Mouse (Mus musculus) stomach, embryonic 14.5 days (tissue): ENCODE results near the gene Tex9. TPM values are rescaled to one million over a fixed set of nuclear protein-coding genes. Genes with fewer than 3 reads are reported as not detected.

Experiments
- ATAC-seq: fragments of 200-750 bp; cut with Nextera tagmentation; 2 replicates; pipeline ENCODE4 v1.8.0; 2017; ENCODE audit warnings: low read depth, moderate TSS enrichment; ENCODE audit not compliant: insufficient number of reproducible peaks, insufficient read depth, low FRiP score
- H3K27ac ChIP-seq: fragments of 300-500 bp; sonication (generic); 2 replicates; pipeline ENCODE4 v1.5.1; 2014; ENCODE audit warnings: mild to moderate bottlenecking, low read length, moderate library complexity, mixed read lengths
- H3K27me3 ChIP-seq: fragments of 300-500 bp; sonication (generic); 2 replicates; pipeline ENCODE4 v1.6.1; 2014; ENCODE audit warnings: low read length, control low read depth, mixed read lengths; ENCODE audit not compliant: control insufficient read depth, insufficient read depth
- H3K36me3 ChIP-seq: fragments of 300-500 bp; sonication (generic); 2 replicates; pipeline ENCODE4 v1.6.1; 2014; ENCODE audit warnings: mild to moderate bottlenecking, control low read depth, low read length, moderate library complexity, mixed read lengths; ENCODE audit not compliant: control insufficient read depth, insufficient read depth
- H3K4me1 ChIP-seq: fragments of 300-500 bp; sonication (generic); 2 replicates; pipeline ENCODE4 v1.6.1; 2014; ENCODE audit warnings: low read length, control low read depth, mixed read lengths; ENCODE audit not compliant: control insufficient read depth, insufficient read depth
- H3K4me2 ChIP-seq: fragments of 300-500 bp; sonication (generic); replicated peaks from 2 replicates; pipeline ENCODE4 v1.6.1; 2014; ENCODE audit warnings: low read depth, low read length, control low read depth
- H3K4me3 ChIP-seq: fragments of 300-500 bp; sonication (generic); 2 replicates; pipeline ENCODE4 v1.5.1; 2014; ENCODE audit warnings: low read depth, low read length, control low read depth
- H3K9ac ChIP-seq: fragments of 300-500 bp; sonication (generic); replicated peaks from 2 replicates; pipeline ENCODE4 v1.6.1; 2014; ENCODE audit warnings: low read depth, mild to moderate bottlenecking, control low read depth, low read length, moderate library complexity, mixed read lengths
- H3K9me3 ChIP-seq: fragments of 300-500 bp; sonication (generic); 2 replicates; pipeline ENCODE4 v1.6.1; 2016; ENCODE audit warnings: low read depth, low read length, control low read depth; ENCODE audit not compliant: control insufficient read depth
- WGBS: fragments of 180-500 bp; shearing (Covaris S2); extraction: QIAGEN DNeasy Blood & Tissue Kit; methylation state at CpG from one replicate; pipeline ENCODE4 v1.1.7; 2014; 5-methylcytosine and 5-hydroxymethylcytosine counted together
- polyA plus RNA-seq: library from polyadenylated mRNA; unstranded; fragments of >200 nt; fragmentation: Nextera tagmentation; extraction: Ambion mirVana; gene quantifications from 2 replicates; pipeline ENCODE4 v1.2.1, GENCODE M21; 2014

Tex9 gene
- polyA plus RNA-seq, 1 experiment from 2014 or later = 36.2 TPM

GRCm38 (mm10) chr9:72469851-72470250 lies 22.2 kb downstream of the Tex9 start:
- Histone ChIP-seq H3K9me3 (no peaks in the 10 kb centered on the region), H3K9ac (no peak overlapping the region), H3K27ac (no peak overlapping the region), H3K36me3 (peaks cover 9% of the 10 kb centered on the region), H3K4me1 (no peaks in the 10 kb centered on the region), H3K27me3 (no peaks in the 10 kb centered on the region), H3K4me2 (no peak overlapping the region), H3K4me3 (no peak overlapping the region)
- ATAC-seq = no peak
- 88% methylated on average over 1 of the region's 1 CpGs for WGBS

GRCm38 (mm10) chr9:72468616-72469015 lies 23.4 kb downstream of the Tex9 start:
- Histone ChIP-seq H3K9ac (no peak overlapping the region), H3K27me3 (no peaks in the 10 kb centered on the region), H3K36me3 (peaks cover 6% of the 10 kb centered on the region), H3K4me3 (no peak overlapping the region), H3K4me1 (no peaks in the 10 kb centered on the region), H3K9me3 (no peaks in the 10 kb centered on the region), H3K27ac (no peak overlapping the region), H3K4me2 (no peak overlapping the region)
- ATAC-seq = no peak
- 89% methylated on average over 10 of the region's 10 CpGs for WGBS

- Histone ChIP-seq H3K36me3 (peaks cover 6% of the 10 kb centered on the region), H3K9ac (no peak overlapping the region), H3K27me3 (no peaks in the 10 kb centered on the region), H3K9me3 (no peaks in the 10 kb centered on the region), H3K4me3 (no peak overlapping the region), H3K4me2 (no peak overlapping the region), H3K27ac (no peak overlapping the region), H3K4me1 (no peaks in the 10 kb centered on the region)
- 61% methylated on average over 11 of the region's 11 CpGs for WGBS
- no peak for ATAC-seq
Measured at GRCm38 (mm10) chr9:72467551-72468407, 24.2 kb downstream of the Tex9 start.

- ATAC-seq = no peak
- no peak overlapping the region for H3K4me2 ChIP-seq
- H3K9ac ChIP-seq = no peak overlapping the region
- WGBS = 85% methylated on average over 4 of the region's 4 CpGs
- H3K27ac ChIP-seq = no peak overlapping the region
- peaks cover 3% of the 10 kb centered on the region; the same call in 1 of the 2 replicates for H3K36me3 ChIP-seq
- H3K9me3 ChIP-seq = no peaks in the 10 kb centered on the region
- no peaks in the 10 kb centered on the region for H3K27me3 ChIP-seq
- H3K4me1 ChIP-seq = no peaks in the 10 kb centered on the region
- H3K4me3 ChIP-seq = no peak overlapping the region
Measured at GRCm38 (mm10) chr9:72465754-72466181, 26.2 kb downstream of the Tex9 start.

- no peak for ATAC-seq
- WGBS = 84% methylated on average over 1 of the region's 1 CpGs
Measured at GRCm38 (mm10) chr9:72464806-72465205, 27.2 kb downstream of the Tex9 start.

GRCm38 (mm10) chr9:72462427-72462826 lies 29.6 kb downstream of the Tex9 start:
- no peak overlapping the region for H3K9ac ChIP-seq
- WGBS = 95% methylated on average over 2 of the region's 2 CpGs
- H3K4me1 ChIP-seq = no peaks in the 10 kb centered on the region

More at GRCm38 (mm10) chr9:72464806-72465205, 27.2 kb downstream of the Tex9 start:
- no peaks in the 10 kb centered on the region for H3K27me3 ChIP-seq
- no peak overlapping the region for H3K27ac ChIP-seq
- H3K4me1 ChIP-seq = no peaks in the 10 kb centered on the region
- no peak overlapping the region for H3K9ac ChIP-seq
- H3K4me3 ChIP-seq = no peak overlapping the region
- H3K4me2 ChIP-seq = no peak overlapping the region
- no peaks in the 10 kb centered on the region for H3K9me3 ChIP-seq
- H3K36me3 ChIP-seq = peaks cover 3% of the 10 kb centered on the region; the same call in 1 of the 2 replicates

GRCm38 (mm10) chr9:72460767-72461166 lies 31.2 kb downstream of the Tex9 start:
- Histone ChIP-seq H3K4me3 (no peak overlapping the region), H3K27ac (no peak overlapping the region), H3K4me1 (no peaks in the 10 kb centered on the region), H3K9ac (no peak overlapping the region), H3K36me3 (peaks cover 12% of the 10 kb centered on the region), H3K4me2 (no peak overlapping the region), H3K9me3 (no peaks in the 10 kb centered on the region), H3K27me3 (no peaks in the 10 kb centered on the region)
- ATAC-seq = no peak
- 85% methylated on average over 3 of the region's 3 CpGs for WGBS

More at GRCm38 (mm10) chr9:72462427-72462826, 29.6 kb downstream of the Tex9 start:
- no peak for ATAC-seq
- Histone ChIP-seq H3K4me2 (no peak overlapping the region), H3K9me3 (no peaks in the 10 kb centered on the region), H3K36me3 (peaks cover 6% of the 10 kb centered on the region), H3K4me3 (no peak overlapping the region), H3K27me3 (no peaks in the 10 kb centered on the region), H3K27ac (no peak overlapping the region)

GRCm38 (mm10) chr9:72459703-72460102 lies 32.3 kb downstream of the Tex9 start:
- Histone ChIP-seq H3K27me3 (no peaks in the 10 kb centered on the region), H3K36me3 (peaks cover 12% of the 10 kb centered on the region), H3K9ac (no peak overlapping the region), H3K4me1 (no peaks in the 10 kb centered on the region), H3K4me3 (no peak overlapping the region), H3K4me2 (no peak overlapping the region), H3K9me3 (no peaks in the 10 kb centered on the region), H3K27ac (no peak overlapping the region)
- ATAC-seq = no peak
- WGBS = 86% methylated on average over 3 of the region's 3 CpGs
